Mouse (Mus musculus) intestine, embryonic 15.5 days (tissue): ENCODE data around the gene Strn. TPM values are rescaled to one million over a fixed set of nuclear protein-coding genes. Genes with fewer than 3 reads are reported as not detected.
A peak's percentile ranks its signal among the peaks of the same experiment; 100 is the strongest.

Experiments
- ATAC-seq: fragments of 200-750 bp; cut with Nextera tagmentation; 2 replicates; pipeline ENCODE4 v1.8.0; 2017; ENCODE audit warnings: moderate TSS enrichment, moderate library complexity
- H3K27ac ChIP-seq: fragments of 300-500 bp; sonication (generic); 2 replicates; pipeline ENCODE4 v1.5.1; 2015; ENCODE audit warnings: mild to moderate bottlenecking, inconsistent platforms
- H3K27me3 ChIP-seq: fragments of 300-500 bp; sonication (generic); replicated peaks from 2 replicates; pipeline ENCODE4 v1.6.1; 2015; ENCODE audit warnings: inconsistent platforms
- H3K36me3 ChIP-seq: fragments of 300-500 bp; sonication (generic); 2 replicates; pipeline ENCODE4 v1.6.1; 2015; ENCODE audit warnings: inconsistent platforms
- H3K4me1 ChIP-seq: fragments of 300-500 bp; sonication (generic); replicated peaks from 2 replicates; pipeline ENCODE4 v1.6.1; 2015; ENCODE audit warnings: inconsistent platforms
- H3K4me2 ChIP-seq: fragments of 300-500 bp; sonication (generic); replicated peaks from 2 replicates; pipeline ENCODE4 v1.6.1; 2015; ENCODE audit warnings: mild to moderate bottlenecking, inconsistent platforms
- H3K4me3 ChIP-seq: fragments of 300-500 bp; sonication (generic); replicated peaks from 2 replicates; pipeline ENCODE4 v1.5.1; 2015; ENCODE audit warnings: inconsistent platforms
- H3K9ac ChIP-seq: fragments of 300-500 bp; sonication (generic); 2 replicates; pipeline ENCODE4 v1.6.1; 2015; ENCODE audit warnings: inconsistent platforms
- H3K9me3 ChIP-seq: fragments of 300-500 bp; sonication (generic); 2 replicates; pipeline ENCODE4 v1.6.1; 2016; ENCODE audit warnings: inconsistent platforms
- WGBS: fragments of 180-500 bp; shearing (Covaris S2); methylation state at CpG from one replicate; pipeline ENCODE4 v1.1.7; 2015; 5-methylcytosine and 5-hydroxymethylcytosine counted together
- polyA plus RNA-seq: library from polyadenylated mRNA; unstranded; fragments of >200 nt; fragmentation: Nextera tagmentation; extraction: Ambion mirVana; gene quantifications from 2 replicates; pipeline ENCODE4 v1.2.1, GENCODE M21; 2015

The Strn gene
- polyA plus RNA-seq, 1 experiment from 2014 or later = 5.3 TPM

GRCm38 (mm10) chr17:78608716-78609115 is 128.3 kb downstream of the Strn start:
- H3K4me1 ChIP-seq = peaks cover 10% of the 10 kb centered on the region; the same call in 1 of the 2 replicates
- 74% methylated on average over 8 of the region's 8 CpGs for WGBS
- ATAC-seq = peak; percentile 13
- no peak overlapping the region for H3K9ac ChIP-seq
- no peaks in the 10 kb centered on the region for H3K9me3 ChIP-seq
- H3K36me3 ChIP-seq = no peaks in the 10 kb centered on the region
- H3K4me2 ChIP-seq = peak overlapping the region; percentile 11; the same call in 1 of the 2 replicates
- H3K27me3 ChIP-seq = no peaks in the 10 kb centered on the region
- no peak overlapping the region for H3K4me3 ChIP-seq
- 0 out of 2 replicates have a peak overlapping the region, but pooled peaks have one; percentile 28 for H3K27ac ChIP-seq

GRCm38 (mm10) chr17:78608135-78608670 is 128.8 kb downstream of the Strn start:
- Histone ChIP-seq H3K4me3 (no peak overlapping the region), H3K4me2 (peak overlapping the region; percentile 11; the same call in 1 of the 2 replicates), H3K36me3 (no peaks in the 10 kb centered on the region), H3K9ac (no peak overlapping the region), H3K27ac (0 out of 2 replicates have a peak overlapping the region, but pooled peaks have one; percentile 28), H3K27me3 (no peaks in the 10 kb centered on the region), H3K4me1 (peaks cover 10% of the 10 kb centered on the region; the same call in 1 of the 2 replicates), H3K9me3 (no peaks in the 10 kb centered on the region)
- ATAC-seq = peak; percentile 87
- 23% methylated on average over 16 of the region's 16 CpGs for WGBS

GRCm38 (mm10) chr17:78604431-78604830 is 132.6 kb downstream of the Strn start:
- H3K4me1 ChIP-seq = peaks cover 10% of the 10 kb centered on the region; the same call in 1 of the 2 replicates
- WGBS = 72% methylated on average over 6 of the region's 6 CpGs

GRCm38 (mm10) chr17:78603872-78604271 is 133.1 kb downstream of the Strn start:
- 32% methylated on average over 8 of the region's 8 CpGs for WGBS
- H3K9me3 ChIP-seq = no peaks in the 10 kb centered on the region
- H3K27ac ChIP-seq = no peak overlapping the region
- no peaks in the 10 kb centered on the region for H3K27me3 ChIP-seq
- H3K4me2 ChIP-seq = no peak overlapping the region
- peaks cover 10% of the 10 kb centered on the region; the same call in 1 of the 2 replicates for H3K4me1 ChIP-seq
- no peaks in the 10 kb centered on the region for H3K36me3 ChIP-seq
- no peak overlapping the region for H3K9ac ChIP-seq
- 0 out of 2 replicates have a peak, but pooled peaks have one; percentile 39 for ATAC-seq
- H3K4me3 ChIP-seq = no peak overlapping the region

More at GRCm38 (mm10) chr17:78604431-78604830, 132.6 kb downstream of the Strn start:
- Histone ChIP-seq H3K9ac (no peak overlapping the region), H3K9me3 (no peaks in the 10 kb centered on the region), H3K27ac (no peak overlapping the region), H3K4me3 (no peak overlapping the region), H3K27me3 (no peaks in the 10 kb centered on the region), H3K4me2 (no peak overlapping the region), H3K36me3 (no peaks in the 10 kb centered on the region)
- ATAC-seq = no peak

GRCm38 (mm10) chr17:78602316-78602715 is 134.7 kb downstream of the Strn start:
- Histone ChIP-seq H3K4me1 (no peaks in the 10 kb centered on the region), H3K36me3 (no peaks in the 10 kb centered on the region), H3K9me3 (no peaks in the 10 kb centered on the region), H3K4me3 (no peak overlapping the region), H3K27ac (no peak overlapping the region), H3K27me3 (no peaks in the 10 kb centered on the region), H3K4me2 (no peak overlapping the region), H3K9ac (no peak overlapping the region)
- 89% methylated on average over 14 of the region's 14 CpGs for WGBS
- no peak for ATAC-seq

GRCm38 (mm10) chr17:78601601-78602000 is 135.4 kb downstream of the Strn start:
- no peak for ATAC-seq
- H3K4me1 ChIP-seq = no peaks in the 10 kb centered on the region
- H3K4me3 ChIP-seq = no peak overlapping the region
- 89% methylated on average over 12 of the region's 12 CpGs for WGBS
- no peak overlapping the region for H3K4me2 ChIP-seq
- no peak overlapping the region for H3K9ac ChIP-seq
- H3K27me3 ChIP-seq = no peaks in the 10 kb centered on the region
- no peaks in the 10 kb centered on the region for H3K36me3 ChIP-seq
- H3K9me3 ChIP-seq = no peaks in the 10 kb centered on the region
- H3K27ac ChIP-seq = no peak overlapping the region

GRCm38 (mm10) chr17:78601042-78601441 is 136.0 kb downstream of the Strn start:
- Histone ChIP-seq H3K36me3 (no peaks in the 10 kb centered on the region), H3K4me2 (no peak overlapping the region), H3K9ac (no peak overlapping the region), H3K27ac (no peak overlapping the region), H3K27me3 (no peaks in the 10 kb centered on the region), H3K9me3 (no peaks in the 10 kb centered on the region), H3K4me1 (no peaks in the 10 kb centered on the region), H3K4me3 (no peak overlapping the region)
- 57% methylated on average over 6 of the region's 6 CpGs for WGBS
- ATAC-seq = peak; percentile 46

Other genes starting within 250 kb of the Strn start
- gene Vit, start 229.1 kb downstream of the Strn start, polyA plus RNA-seq = 0.14 and 0.27 TPM in 2 replicates
- 10.0 and 10.7 TPM in 2 replicates for gene Heatr5b, start 98.2 kb upstream of the Strn start, polyA plus RNA-seq
- gene Gpatch11, start 98.4 kb upstream of the Strn start, polyA plus RNA-seq = 50.1 and 51.8 TPM in 2 replicates
- 16.1 and 17.7 TPM in 2 replicates for gene Eif2ak2, start 145.4 kb upstream of the Strn start, polyA plus RNA-seq
- 0.08 and 0.11 TPM in 2 replicates for gene Sult6b1, start 169.8 kb upstream of the Strn start, polyA plus RNA-seq
- 111 and 117 TPM in 2 replicates for gene Cebpzos, start 179.3 kb upstream of the Strn start, polyA plus RNA-seq
- 54.2 and 65.3 TPM in 2 replicates for gene Cebpz, start 199.9 kb upstream of the Strn start, polyA plus RNA-seq
- gene Ndufaf7, start 199.9 kb upstream of the Strn start, polyA plus RNA-seq = 55.2 and 55.9 TPM in 2 replicates